Mouse (Mus musculus) CH12.LX (cell line): ENCODE results near the gene Wdr24.

Experiments
- CHD2 ChIP-seq: IDR thresholded peaks from 2 replicates; pipeline ENCODE4 v1.6.1; 2011; ENCODE audit warnings: low read length, improper control_type of control experiment
- CTCF ChIP-seq, 2 experiments: IDR thresholded peaks in 1 of 2; conservative IDR thresholded peaks in 1 of 2; 2 replicates each; pipeline ENCODE4 v1.5.1; 2011 to 2012; ENCODE audit warnings: low read depth in 2 of 2, low read length in 2 of 2, improper control_type of control experiment in 1 of 2, inconsistent platforms in 1 of 2, mild to moderate bottlenecking in 1 of 2, moderate library complexity in 1 of 2
- EP300 ChIP-seq: IDR thresholded peaks from 2 replicates; pipeline ENCODE4 v1.6.1; 2011; ENCODE audit warnings: low read length, improper control_type of control experiment
- JUN ChIP-seq: IDR thresholded peaks from 2 replicates; pipeline ENCODE4 v1.6.1; 2011; ENCODE audit warnings: low read depth, mild to moderate bottlenecking, low read length, improper control_type of control experiment, moderate library complexity; ENCODE audit not compliant: insufficient read depth
- MAZ ChIP-seq: IDR thresholded peaks from 2 replicates; pipeline ENCODE4 v1.6.1; 2012; ENCODE audit warnings: low read depth, mild to moderate bottlenecking, inconsistent platforms, low read length, improper control_type of control experiment, moderate library complexity
- POLR2A ChIP-seq: IDR thresholded peaks from 2 replicates; pipeline ENCODE4 v1.6.1; 2011; ENCODE audit warnings: low read depth, mild to moderate bottlenecking, improper control_type of control experiment, low read length
- SMC3 ChIP-seq: IDR thresholded peaks from 2 replicates; pipeline ENCODE4 v1.6.1; 2011; ENCODE audit warnings: low read depth, low read length, improper control_type of control experiment
- TCF12 ChIP-seq: IDR thresholded peaks from 2 replicates; pipeline ENCODE4 v1.6.1; 2014; ENCODE audit warnings: low read depth, mild to moderate bottlenecking, inconsistent platforms, low read length, improper control_type of control experiment
- USF1 ChIP-seq: IDR thresholded peaks from 2 replicates; pipeline ENCODE4 v1.6.1; 2014; ENCODE audit warnings: low read depth, mild to moderate bottlenecking, inconsistent platforms, low read length, improper control_type of control experiment
- ZKSCAN1 ChIP-seq: IDR thresholded peaks from 2 replicates; pipeline ENCODE4 v1.6.1; 2012; ENCODE audit warnings: low read depth, inconsistent platforms, low read length, improper control_type of control experiment, borderline replicate concordance

- TF ChIP-seq JUN (no peak), POLR2A (no peak), USF1 (no peak), CTCF (conservative IDR thresholded peaks at IDR 0.05 in 1 of 2, IDR thresholded peaks at IDR 0.05 in 1 of 2; ENCODE audit: low read depth in 2 of 2, low read length in 2 of 2) (peak; percentile 77 to 98), CHD2 (no peak), TCF12 (no peak), SMC3 (peak; percentile 81), ZKSCAN1 (no peak), EP300 (no peak), MAZ (no peak)
Observed at GRCm38 (mm10) chr17:25801029-25801428, 22.4 kb upstream of the Wdr24 start.
